Mouse (Mus musculus): ENCODE measurements around the gene Aprt.

- TF ChIP-seq CTCF (IDR thresholded peaks at IDR 0.05; ENCODE audit: extremely low read depth, insufficient read depth, low read length) (no peak), POLR2A (IDR thresholded peaks at IDR 0.05; ENCODE audit: extremely low read depth, insufficient read depth, low read length) (no peak)
Measured at GRCm38 (mm10) chr8:122618660-122619378, 42.1 kb upstream of the Aprt start.
